Mouse (Mus musculus) retina, embryonic 14.5 days (tissue): ENCODE measurements around the gene Bpifa1.
"Not testable (repeated sequence)": the region's sequence is repeated elsewhere in the genome, so short reads cannot be mapped to it uniquely, and the experiment has no call there.

Experiments
- DNase-seq: peaks from one replicate; pipeline ENCODE4 v3.0.0-alpha.2; 2015; ENCODE audit warnings: low spot score

Gene Bpifa1

GRCm38 (mm10) chr2:154142580-154142979, at the start of gene Bpifa1:
Gene Bpifa1, plus strand, starts transcription at chr2:154142880.
- no peak for DNase-seq

GRCm38 (mm10) chr2:154097734-154098133, 44.9 kb upstream of the Bpifa1 start:
- DNase-seq: peak; percentile 43

- DNase-seq: no peak
Measured at GRCm38 (mm10) chr2:154117381-154117780, 25.3 kb upstream of the Bpifa1 start.

- DNase-seq: no peak
Measured at GRCm38 (mm10) chr2:154130120-154130519, 12.6 kb upstream of the Bpifa1 start, which contains the start of gene Bpifa3. Gene Bpifa3, plus strand, starts transcription at chr2:154130336.

GRCm38 (mm10) chr2:154143735-154144134, 1.1 kb downstream of the Bpifa1 start:
- DNase-seq: no peak

- no peak for DNase-seq
Measured at GRCm38 (mm10) chr2:154147496-154147895, 4.8 kb downstream of the Bpifa1 start.

- peak; percentile 68 for DNase-seq
Measured at GRCm38 (mm10) chr2:154158433-154158832, 15.8 kb downstream of the Bpifa1 start.

GRCm38 (mm10) chr2:154162307-154162706, 19.6 kb downstream of the Bpifa1 start, which contains the start of gene Bpifa5:
Gene Bpifa5, plus strand, starts transcription at chr2:154162607.
- no peak for DNase-seq

GRCm38 (mm10) chr2:154163306-154163705, 20.6 kb downstream of the Bpifa1 start:
- DNase-seq: no peak

- DNase-seq: no peak
Measured at GRCm38 (mm10) chr2:154169172-154169571, 26.5 kb downstream of the Bpifa1 start.

- no peak for DNase-seq
Measured at GRCm38 (mm10) chr2:154171621-154172020, 28.9 kb downstream of the Bpifa1 start.

GRCm38 (mm10) chr2:154173313-154173712, 30.6 kb downstream of the Bpifa1 start:
- DNase-seq: peak; percentile 74

- DNase-seq: not testable (repeated sequence)
Measured at GRCm38 (mm10) chr2:154181900-154182299, 39.2 kb downstream of the Bpifa1 start.

GRCm38 (mm10) chr2:154183061-154183460, 40.4 kb downstream of the Bpifa1 start:
- DNase-seq: not testable (repeated sequence)

- no peak for DNase-seq
Measured at GRCm38 (mm10) chr2:154185319-154185718, 42.6 kb downstream of the Bpifa1 start.

GRCm38 (mm10) chr2:154185748-154186147, 43.1 kb downstream of the Bpifa1 start:
- DNase-seq: no peak

- peak; percentile 41 for DNase-seq
Measured at GRCm38 (mm10) chr2:154187468-154187867, 44.8 kb downstream of the Bpifa1 start.

- no peak for DNase-seq
Measured at GRCm38 (mm10) chr2:154189877-154190434, 47.3 kb downstream of the Bpifa1 start.

GRCm38 (mm10) chr2:154190546-154191258, 48.0 kb downstream of the Bpifa1 start, which contains the start of gene Bpifb1:
Gene Bpifb1, plus strand, starts transcription at chr2:154190818.
- no peak for DNase-seq

GRCm38 (mm10) chr2:154192141-154192540, 49.5 kb downstream of the Bpifa1 start:
- DNase-seq: no peak

- DNase-seq: no peak
Measured at GRCm38 (mm10) chr2:154193071-154193470, 50.4 kb downstream of the Bpifa1 start.

GRCm38 (mm10) chr2:154193994-154194504, 51.4 kb downstream of the Bpifa1 start:
- DNase-seq: no peak

- DNase-seq: no peak
Measured at GRCm38 (mm10) chr2:154197036-154197435, 54.4 kb downstream of the Bpifa1 start.
